Mouse (Mus musculus) embryonic facial prominence, embryonic 12.5 days (tissue): ENCODE data around the gene Olfr243. TPM values are rescaled to one million over a fixed set of nuclear protein-coding genes. Genes with fewer than 3 reads are reported as not detected.

Experiments
- polyA plus RNA-seq: library from polyadenylated mRNA; unstranded; fragments of >200 nt; fragmentation: Nextera tagmentation; extraction: Ambion mirVana; gene quantifications from 2 replicates; pipeline ENCODE4 v1.2.1, GENCODE M21; 2016

Gene Olfr243
- polyA plus RNA-seq, 1 experiment from 2014 or later, result not detected

Other genes with a start within 250 kb of the Olfr243 start
- not detected in 2 replicates for gene Olfr608, start 244.8 kb upstream of the Olfr243 start, polyA plus RNA-seq
- gene Olfr609, start 216.6 kb upstream of the Olfr243 start, polyA plus RNA-seq, result not detected in 2 replicates
- gene Olfr610, start 202.5 kb upstream of the Olfr243 start, polyA plus RNA-seq, result not detected in 2 replicates
- not detected in 2 replicates for gene Olfr611, start 193.8 kb upstream of the Olfr243 start, polyA plus RNA-seq
- gene Olfr612, start 172.0 kb upstream of the Olfr243 start, polyA plus RNA-seq, result not detected in 2 replicates
- gene Olfr613, start 166.6 kb upstream of the Olfr243 start, polyA plus RNA-seq, result not detected in 2 replicates
- not detected in 2 replicates for gene Olfr615, start 158.6 kb upstream of the Olfr243 start, polyA plus RNA-seq
- gene Olfr616, start 145.5 kb upstream of the Olfr243 start, polyA plus RNA-seq, result not detected in 2 replicates
- 0.15 TPM in 1 of 2 replicates, not detected in the other for gene Olfr617, start 141.6 kb upstream of the Olfr243 start, polyA plus RNA-seq
- gene Olfr618, start 124.6 kb upstream of the Olfr243 start, polyA plus RNA-seq, result not detected in 2 replicates
- not detected in 2 replicates for gene Olfr619, start 114.1 kb upstream of the Olfr243 start, polyA plus RNA-seq
- not detected in 2 replicates for gene Olfr620, start 102.1 kb upstream of the Olfr243 start, polyA plus RNA-seq
- not detected in 2 replicates for gene Olfr622, start 72.0 kb upstream of the Olfr243 start, polyA plus RNA-seq
- not detected in 2 replicates for gene Olfr623, start 51.0 kb upstream of the Olfr243 start, polyA plus RNA-seq
- 0.04 and 0.10 TPM in 2 replicates for gene Olfr624, start 43.5 kb upstream of the Olfr243 start, polyA plus RNA-seq
- not detected in 2 replicates for gene Olfr625-ps1, start 32.0 kb upstream of the Olfr243 start, polyA plus RNA-seq
- gene Olfr628, start 15.7 kb downstream of the Olfr243 start, polyA plus RNA-seq, result not detected in 2 replicates
- gene Olfr629, start 30.3 kb downstream of the Olfr243 start, polyA plus RNA-seq, result not detected in 2 replicates
- gene Olfr630, start 42.7 kb downstream of the Olfr243 start, polyA plus RNA-seq, result not detected in 2 replicates
- gene Olfr69, start 56.9 kb downstream of the Olfr243 start, polyA plus RNA-seq, result not detected in 2 replicates
- not detected in 2 replicates for gene Olfr68, start 65.0 kb downstream of the Olfr243 start, polyA plus RNA-seq
- gene Olfr67, start 77.2 kb downstream of the Olfr243 start, polyA plus RNA-seq, result not detected in 2 replicates
- gene Hbb-bt, start 99.3 kb downstream of the Olfr243 start, polyA plus RNA-seq, result 883 and 936 TPM in 2 replicates
- gene Hbb-bs, start 113.4 kb downstream of the Olfr243 start, polyA plus RNA-seq, result 706 and 771 TPM in 2 replicates
- gene Hbb-bh2, start 125.8 kb downstream of the Olfr243 start, polyA plus RNA-seq, result 0.32 TPM in 1 of 2 replicates, not detected in the other
- gene Hbb-bh1, start 128.5 kb downstream of the Olfr243 start, polyA plus RNA-seq, result 537 and 696 TPM in 2 replicates
- gene Hbb-y, start 138.5 kb downstream of the Olfr243 start, polyA plus RNA-seq, result 8,998 and 9,810 TPM in 2 replicates
- gene Olfr66, start 171.6 kb downstream of the Olfr243 start, polyA plus RNA-seq, result not detected in 2 replicates
- not detected in 2 replicates for gene Olfr64, start 179.8 kb downstream of the Olfr243 start, polyA plus RNA-seq
- gene Olfr65, start 188.8 kb downstream of the Olfr243 start, polyA plus RNA-seq, result not detected in 2 replicates
- gene Olfr631, start 214.2 kb downstream of the Olfr243 start, polyA plus RNA-seq, result not detected in 2 replicates
- gene Olfr632, start 219.7 kb downstream of the Olfr243 start, polyA plus RNA-seq, result 0.06 TPM in 1 of 2 replicates, not detected in the other
- not detected in 2 replicates for gene Olfr633, start 229.8 kb downstream of the Olfr243 start, polyA plus RNA-seq